Mouse (Mus musculus): ENCODE data around the gene Myh8. TPM values are rescaled to one million over a fixed set of nuclear protein-coding genes. Genes with fewer than 3 reads are reported as not detected.

Gene Myh8
- not detected for total RNA-seq (2023)

GRCm38 (mm10) chr11:67276601-67277174 is at the start of gene Myh8:
Myh8 (plus strand) TSS chr11:67277124.

DNA sequence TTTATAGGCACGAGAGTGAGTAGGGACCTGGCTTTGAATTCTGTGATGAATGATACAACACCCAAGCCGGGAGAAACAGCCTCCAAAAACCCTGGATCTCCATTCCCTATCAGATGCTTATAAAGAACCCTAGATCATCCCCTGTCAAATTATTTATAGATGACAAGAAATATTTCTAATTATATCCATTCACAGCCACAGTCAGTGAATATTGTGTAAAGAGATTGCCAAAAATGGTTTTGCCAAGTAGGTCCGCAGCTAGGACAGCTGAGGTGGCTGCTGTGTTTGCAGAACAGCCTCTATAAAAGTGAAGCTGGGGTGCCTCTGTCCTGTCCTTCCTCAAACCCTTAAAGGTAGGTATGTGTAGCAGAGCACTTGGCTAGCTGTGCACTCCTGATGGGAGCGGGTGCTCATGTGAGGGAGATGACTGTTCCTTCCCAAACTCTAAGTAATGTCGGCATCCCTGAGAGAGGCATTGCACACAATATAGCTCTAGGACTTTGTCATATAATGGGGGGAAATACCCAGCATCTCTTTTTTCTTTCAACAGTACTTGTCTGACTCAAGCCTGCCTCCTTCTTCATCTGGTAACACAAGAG is 39.3 kb upstream of the Myh8 start, which contains the start of gene Myh4:
Gene Myh4 (plus strand): TSS at position 549 of the 599 bp plus-strand sequence.

GRCm38 (mm10) chr11:67321358-67321757 is 44.4 kb downstream of the Myh8 start, which contains the start of gene Myh13:
Myh13 (plus strand) TSS chr11:67321658.

Other genes starting within 250 kb of the Myh8 start
- 10 to 100 TPM; 38.7 to 59.6 TPM for gene Adprm, start 224.5 kb upstream of the Myh8 start, total RNA-seq (2023)
- 10 to 100 TPM; 10.3 to 12.6 TPM for gene Sco1, start 224.5 kb upstream of the Myh8 start, total RNA-seq (2023)
- gene Myh3, start 198.8 kb upstream of the Myh8 start, total RNA-seq (2023) = not detected
- gene Myh2, start 106.1 kb upstream of the Myh8 start, total RNA-seq (2023) = not detected
- gene Myh1, start 77.1 kb upstream of the Myh8 start, total RNA-seq (2023) = not detected
- gene Myh4, start 39.1 kb upstream of the Myh8 start, total RNA-seq (2023) = not detected
- not detected for gene Myh13, start 44.5 kb downstream of the Myh8 start, total RNA-seq (2023)
- 1 to 10 TPM; 3.5 to 5.5 TPM for gene Gas7, start 178.3 kb downstream of the Myh8 start, total RNA-seq (2023)

Data from B cell, adult 67 days (primary cell).